Mouse (Mus musculus) embryonic facial prominence, embryonic 12.5 days (tissue): ENCODE measurements at regions not wholly inside any gene's neighbourhood (a gene's known extent, or its start where the extent isn't known, plus 50 kb on each side); places are given as distances from the start of the nearest gene placed in this dataset.
"Not testable (repeated sequence)": the region's sequence is repeated elsewhere in the genome, so short reads cannot be mapped to it uniquely, and the experiment has no call there.

ENCODE experiments used
- ATAC-seq: fragments of 200-750 bp; cut with Nextera tagmentation; 2 replicates; pipeline ENCODE4 v1.8.0; 2017; ENCODE audit not compliant: insufficient number of reproducible peaks, insufficient read depth, low FRiP score, low TSS enrichment
- H3K27ac ChIP-seq: fragments of 300-500 bp; sonication (generic); 2 replicates; pipeline ENCODE4 v1.5.1; 2016; ENCODE audit warnings: mild to moderate bottlenecking
- H3K27me3 ChIP-seq: fragments of 300-500 bp; sonication (generic); 2 replicates; pipeline ENCODE4 v1.6.1; 2016; ENCODE audit warnings: mild to moderate bottlenecking, moderate library complexity
- H3K36me3 ChIP-seq: fragments of 300-500 bp; sonication (generic); 2 replicates; pipeline ENCODE4 v1.6.1; 2016; ENCODE audit warnings: mild to moderate bottlenecking
- H3K4me1 ChIP-seq: fragments of 300-500 bp; sonication (generic); 2 replicates; pipeline ENCODE4 v1.6.1; 2016
- H3K4me2 ChIP-seq: fragments of 300-500 bp; sonication (generic); replicated peaks from 2 replicates; pipeline ENCODE4 v1.6.1; 2016; ENCODE audit warnings: mild to moderate bottlenecking, moderate library complexity
- H3K4me3 ChIP-seq: fragments of 300-500 bp; sonication (generic); 2 replicates; pipeline ENCODE4 v1.5.1; 2016; ENCODE audit warnings: mild to moderate bottlenecking
- H3K9ac ChIP-seq: fragments of 300-500 bp; sonication (generic); 2 replicates; pipeline ENCODE4 v1.6.1; 2016; ENCODE audit warnings: mild to moderate bottlenecking, moderate library complexity
- H3K9me3 ChIP-seq: fragments of 300-500 bp; sonication (generic); 2 replicates; pipeline ENCODE4 v1.6.1; 2016; ENCODE audit warnings: mild to moderate bottlenecking, moderate library complexity
- WGBS: fragments of 180-500 bp; shearing (Covaris S2); methylation state at CpG from one replicate; pipeline ENCODE4 v1.1.7; 2016; 5-methylcytosine and 5-hydroxymethylcytosine counted together

GRCm38 (mm10) chr8:90046779-90047178, 301.4 kb downstream of the Tox3 start:
- WGBS = 73% methylated on average over 9 of the region's 9 CpGs
- no peak overlapping the region for H3K9ac ChIP-seq
- H3K27me3 ChIP-seq = no peaks in the 10 kb centered on the region
- no peak overlapping the region for H3K27ac ChIP-seq
- no peaks in the 10 kb centered on the region for H3K36me3 ChIP-seq
- H3K4me3 ChIP-seq = no peak overlapping the region
- H3K4me1 ChIP-seq = no peaks in the 10 kb centered on the region
- ATAC-seq = no peak
- no peak overlapping the region for H3K4me2 ChIP-seq
- no peaks in the 10 kb centered on the region for H3K9me3 ChIP-seq

- H3K9ac ChIP-seq = no peak overlapping the region
- H3K36me3 ChIP-seq = no peaks in the 10 kb centered on the region
- no peak for ATAC-seq
- H3K4me2 ChIP-seq = no peak overlapping the region
- H3K27me3 ChIP-seq = no peaks in the 10 kb centered on the region
- H3K4me1 ChIP-seq = no peaks in the 10 kb centered on the region
- H3K27ac ChIP-seq = no peak overlapping the region
- no peaks in the 10 kb centered on the region for H3K9me3 ChIP-seq
- no peak overlapping the region for H3K4me3 ChIP-seq
- WGBS = 66% methylated on average over 3 of the region's 3 CpGs
Observed at GRCm38 (mm10) chr8:90036436-90036835, 311.7 kb downstream of the Tox3 start.

GRCm38 (mm10) chr8:90032572-90032971, 315.6 kb downstream of the Tox3 start:
- H3K4me3 ChIP-seq = no peak overlapping the region
- no peaks in the 10 kb centered on the region for H3K9me3 ChIP-seq
- no peak overlapping the region for H3K27ac ChIP-seq
- no peak overlapping the region for H3K9ac ChIP-seq
- H3K36me3 ChIP-seq = no peaks in the 10 kb centered on the region
- no peak overlapping the region for H3K4me2 ChIP-seq
- no peak for ATAC-seq
- no peaks in the 10 kb centered on the region for H3K27me3 ChIP-seq
- WGBS = 89% methylated on average over 4 of the region's 4 CpGs
- H3K4me1 ChIP-seq = no peaks in the 10 kb centered on the region

- no peaks in the 10 kb centered on the region for H3K27me3 ChIP-seq
- ATAC-seq = no peak
- no peak overlapping the region for H3K27ac ChIP-seq
- H3K9me3 ChIP-seq = no peaks in the 10 kb centered on the region
- WGBS = 12% methylated on average over 1 of the region's 1 CpGs
- no peak overlapping the region for H3K9ac ChIP-seq
- H3K4me3 ChIP-seq = no peak overlapping the region
- H3K36me3 ChIP-seq = no peaks in the 10 kb centered on the region
- H3K4me2 ChIP-seq = no peak overlapping the region
- H3K4me1 ChIP-seq = no peaks in the 10 kb centered on the region
Observed at GRCm38 (mm10) chr8:90031220-90031619, 316.9 kb downstream of the Tox3 start.

- not testable (repeated sequence) for H3K9ac ChIP-seq, H3K27me3 ChIP-seq, H3K27ac ChIP-seq, H3K4me2 ChIP-seq, H3K4me1 ChIP-seq, H3K9me3 ChIP-seq, H3K36me3 ChIP-seq, H3K4me3 ChIP-seq, ATAC-seq
- WGBS = 54% methylated on average over 1 of the region's 1 CpGs
Observed at GRCm38 (mm10) chr8:90017958-90018357, 330.2 kb downstream of the Tox3 start.

GRCm38 (mm10) chr8:90013755-90014154, 334.4 kb downstream of the Tox3 start:
- H3K4me2 ChIP-seq = no peak overlapping the region
- H3K4me1 ChIP-seq = no peaks in the 10 kb centered on the region
- WGBS = 79% methylated on average over 2 of the region's 2 CpGs
- H3K27ac ChIP-seq = no peak overlapping the region
- H3K27me3 ChIP-seq = no peaks in the 10 kb centered on the region
- no peaks in the 10 kb centered on the region for H3K36me3 ChIP-seq
- no peak overlapping the region for H3K9ac ChIP-seq
- no peaks in the 10 kb centered on the region for H3K9me3 ChIP-seq
- H3K4me3 ChIP-seq = no peak overlapping the region
- no peak for ATAC-seq

- H3K27ac ChIP-seq = no peak overlapping the region
- 74% methylated on average over 6 of the region's 6 CpGs for WGBS
- H3K9ac ChIP-seq = no peak overlapping the region
- no peaks in the 10 kb centered on the region for H3K9me3 ChIP-seq
- H3K36me3 ChIP-seq = no peaks in the 10 kb centered on the region
- H3K4me3 ChIP-seq = no peak overlapping the region
- H3K27me3 ChIP-seq = no peaks in the 10 kb centered on the region
- no peaks in the 10 kb centered on the region for H3K4me1 ChIP-seq
- no peak for ATAC-seq
- no peak overlapping the region for H3K4me2 ChIP-seq
Observed at GRCm38 (mm10) chr8:90011682-90012409, 336.3 kb downstream of the Tox3 start.

GRCm38 (mm10) chr8:90009431-90009830, 338.7 kb downstream of the Tox3 start:
- no peaks in the 10 kb centered on the region for H3K4me1 ChIP-seq
- H3K27ac ChIP-seq = no peak overlapping the region
- no peaks in the 10 kb centered on the region for H3K9me3 ChIP-seq
- H3K9ac ChIP-seq = no peak overlapping the region
- no peak overlapping the region for H3K4me2 ChIP-seq
- H3K36me3 ChIP-seq = no peaks in the 10 kb centered on the region
- no peak for ATAC-seq
- no peak overlapping the region for H3K4me3 ChIP-seq
- 83% methylated on average over 1 of the region's 1 CpGs for WGBS
- no peaks in the 10 kb centered on the region for H3K27me3 ChIP-seq

- Histone ChIP-seq H3K9me3 (no peaks in the 10 kb centered on the region), H3K4me1 (no peaks in the 10 kb centered on the region), H3K4me2 (no peak overlapping the region), H3K27me3 (no peaks in the 10 kb centered on the region), H3K9ac (no peak overlapping the region), H3K4me3 (no peak overlapping the region), H3K36me3 (no peaks in the 10 kb centered on the region), H3K27ac (no peak overlapping the region)
- ATAC-seq = no peak
- WGBS = 38% methylated on average over 15 of the region's 15 CpGs
Observed at GRCm38 (mm10) chr8:90000899-90001640, 347.1 kb downstream of the Tox3 start.

- H3K4me3 ChIP-seq = no peak overlapping the region
- H3K4me2 ChIP-seq = no peak overlapping the region
- H3K27me3 ChIP-seq = 0 out of 2 replicates have a peak, but pooled peaks cover 3% of the 10 kb centered on the region
- no peak for ATAC-seq
- H3K27ac ChIP-seq = no peak overlapping the region
- no peaks in the 10 kb centered on the region for H3K9me3 ChIP-seq
- no peaks in the 10 kb centered on the region for H3K4me1 ChIP-seq
- no peaks in the 10 kb centered on the region for H3K36me3 ChIP-seq
- 93% methylated on average over 4 of the region's 4 CpGs for WGBS
- no peak overlapping the region for H3K9ac ChIP-seq
Observed at GRCm38 (mm10) chr8:89993743-89994142, 354.4 kb downstream of the Tox3 start.

- Histone ChIP-seq H3K9ac (no peak overlapping the region), H3K4me3 (no peak overlapping the region), H3K27me3 (no peaks in the 10 kb centered on the region), H3K4me1 (no peaks in the 10 kb centered on the region), H3K9me3 (no peaks in the 10 kb centered on the region), H3K36me3 (no peaks in the 10 kb centered on the region), H3K27ac (no peak overlapping the region), H3K4me2 (no peak overlapping the region)
- ATAC-seq = no peak
- 87% methylated on average over 2 of the region's 2 CpGs for WGBS
Observed at GRCm38 (mm10) chr8:89983859-89984258, 364.3 kb downstream of the Tox3 start.

GRCm38 (mm10) chr8:89982551-89982950, 365.6 kb downstream of the Tox3 start:
- Histone ChIP-seq H3K9ac (no peak overlapping the region), H3K9me3 (no peaks in the 10 kb centered on the region), H3K27me3 (no peaks in the 10 kb centered on the region), H3K36me3 (no peaks in the 10 kb centered on the region), H3K4me2 (no peak overlapping the region), H3K4me1 (no peaks in the 10 kb centered on the region), H3K4me3 (no peak overlapping the region), H3K27ac (no peak overlapping the region)
- 52% methylated on average over 2 of the region's 2 CpGs for WGBS
- no peak for ATAC-seq
